Mouse (Mus musculus): ENCODE results near the gene Hmgb3. TPM values are rescaled to one million over a fixed set of nuclear protein-coding genes. Genes with fewer than 3 reads are reported as not detected.
"Not testable (repeated sequence)": the region's sequence is repeated elsewhere in the genome, so short reads cannot be mapped to it uniquely, and the experiment has no call there.

The Hmgb3 gene
- total RNA-seq (2021), result 100 to 1,000 TPM; 225 to 235 TPM
- long read RNA-seq, experiment 1, transcript Hmgb3-201 (5 exons, 1,544 nt), result minor isoform, 5 of 294 reads
- long read RNA-seq, experiment 1, transcript Hmgb3-204 (5 exons, 1,743 nt), result minor isoform, 109 of 294 reads
- long read RNA-seq, experiment 1, transcript Hmgb3-203 (5 exons, 1,728 nt), result minor isoform, 5 of 294 reads
- long read RNA-seq, experiment 1, transcript Hmgb3-202 (5 exons, 1,571 nt), result major isoform, 147 of 294 reads
- long read RNA-seq, experiment 1, partial matches to known transcripts, result 10 of 294 reads
- long read RNA-seq, experiment 1, other reads (novel, unspliced or antisense), result 14 of 294 reads
- long read RNA-seq, experiment 2, transcript Hmgb3-201 (5 exons, 1,544 nt), result minor isoform, 5 of 386 reads
- long read RNA-seq, experiment 2, transcript Hmgb3-202 (5 exons, 1,571 nt), result major isoform, 238 of 386 reads
- long read RNA-seq, experiment 2, transcript Hmgb3-204 (5 exons, 1,743 nt), result minor isoform, 85 of 386 reads
- long read RNA-seq, experiment 2, transcript Hmgb3-206 (4 exons, 847 nt), result minor isoform, 12 of 386 reads
- long read RNA-seq, experiment 2, partial matches to known transcripts, result 2 of 386 reads
- long read RNA-seq, experiment 2, other reads (novel, unspliced or antisense), result 40 of 386 reads

DNA sequence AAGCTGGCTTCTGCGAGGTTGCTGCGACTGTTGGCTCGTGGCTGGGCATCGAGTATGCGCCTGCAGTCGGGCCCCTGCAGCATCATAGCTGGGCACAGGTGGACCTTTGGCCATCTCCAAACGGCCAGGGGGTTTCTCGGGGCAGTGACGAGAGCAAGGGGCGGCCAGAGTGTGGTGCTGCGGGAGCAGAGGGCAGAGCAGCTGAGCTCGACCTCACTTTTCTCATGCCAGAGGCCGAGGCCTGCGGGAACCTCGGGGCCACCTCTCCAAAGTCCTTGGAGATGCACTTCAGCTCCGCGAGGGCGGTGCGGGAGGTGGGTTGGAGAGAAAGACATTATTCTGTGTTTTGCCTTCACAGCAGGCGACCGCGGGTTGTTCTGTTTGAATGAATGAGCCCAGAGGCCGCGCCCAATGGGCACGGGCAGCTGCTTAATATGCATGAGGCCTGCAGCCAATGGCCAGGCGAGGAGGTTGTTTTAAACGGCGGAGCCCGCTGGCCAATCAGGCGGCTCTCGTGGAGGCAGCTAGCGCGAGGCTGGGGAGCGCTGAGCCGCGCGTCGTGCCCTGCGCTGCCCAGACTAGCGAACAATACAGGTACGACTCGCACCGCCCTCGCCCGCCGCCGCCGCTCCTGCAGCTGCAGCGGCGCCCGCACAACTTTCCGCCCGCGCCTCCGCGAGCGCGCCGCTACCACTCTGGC, at the start of gene Hmgb3:
Hmgb3 (plus strand) TSS at position 504 of the 700 bp plus-strand sequence.
- peak; percentile 36 to 54 for DNase-seq (ENCODE audit: low spot score in 2 of 2)

- DNase-seq (ENCODE audit: low spot score in 2 of 2), result not testable (repeated sequence)
These were observed 49.1 kb upstream of the Hmgb3 start for GRCm38 (mm10) chrX:71506591-71506990.

DNA sequence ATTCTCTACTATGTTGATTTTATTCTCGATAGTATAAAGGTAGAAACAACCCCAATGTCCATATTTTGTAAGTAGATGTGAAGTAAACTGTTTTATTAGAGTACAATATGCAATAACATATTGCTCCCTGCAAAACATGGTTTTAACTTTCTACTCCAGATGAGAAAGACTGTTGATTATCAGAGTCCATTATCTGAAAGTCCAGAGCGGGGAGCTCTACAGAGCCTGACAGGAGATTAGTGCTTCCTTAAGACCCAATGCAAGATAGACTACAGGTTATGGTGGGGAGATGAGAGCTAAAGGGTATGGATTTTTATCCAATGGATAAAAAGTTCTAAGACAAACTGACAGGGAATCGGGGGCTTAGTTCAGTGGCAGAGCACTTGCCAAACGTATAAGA, 36.5 kb upstream of the Hmgb3 start:
- no peak for DNase-seq (ENCODE audit: low spot score in 2 of 2)

- DNase-seq (ENCODE audit: low spot score in 2 of 2), result no peak
These were observed 32.8 kb upstream of the Hmgb3 start for GRCm38 (mm10) chrX:71522889-71523288.

DNA sequence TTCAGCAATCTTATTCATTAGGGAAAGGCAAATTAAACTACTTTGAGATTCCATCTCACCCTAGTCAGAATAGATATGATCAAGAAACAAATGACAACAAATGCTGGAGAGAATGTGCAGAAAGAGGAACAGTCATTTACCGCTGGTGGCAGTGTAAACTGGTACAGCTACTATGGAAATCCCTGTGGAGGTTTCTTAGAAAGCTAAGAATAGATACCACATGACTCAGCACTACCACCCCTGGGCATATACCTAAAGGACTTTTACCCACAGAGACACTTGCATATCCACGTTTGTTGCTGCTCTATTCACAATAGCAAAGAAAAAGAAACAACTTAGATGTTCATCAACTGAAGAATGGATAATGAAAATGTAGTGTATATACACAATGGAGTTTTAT, 31.4 kb upstream of the Hmgb3 start:
- no peak for DNase-seq (ENCODE audit: low spot score in 2 of 2)

DNA sequence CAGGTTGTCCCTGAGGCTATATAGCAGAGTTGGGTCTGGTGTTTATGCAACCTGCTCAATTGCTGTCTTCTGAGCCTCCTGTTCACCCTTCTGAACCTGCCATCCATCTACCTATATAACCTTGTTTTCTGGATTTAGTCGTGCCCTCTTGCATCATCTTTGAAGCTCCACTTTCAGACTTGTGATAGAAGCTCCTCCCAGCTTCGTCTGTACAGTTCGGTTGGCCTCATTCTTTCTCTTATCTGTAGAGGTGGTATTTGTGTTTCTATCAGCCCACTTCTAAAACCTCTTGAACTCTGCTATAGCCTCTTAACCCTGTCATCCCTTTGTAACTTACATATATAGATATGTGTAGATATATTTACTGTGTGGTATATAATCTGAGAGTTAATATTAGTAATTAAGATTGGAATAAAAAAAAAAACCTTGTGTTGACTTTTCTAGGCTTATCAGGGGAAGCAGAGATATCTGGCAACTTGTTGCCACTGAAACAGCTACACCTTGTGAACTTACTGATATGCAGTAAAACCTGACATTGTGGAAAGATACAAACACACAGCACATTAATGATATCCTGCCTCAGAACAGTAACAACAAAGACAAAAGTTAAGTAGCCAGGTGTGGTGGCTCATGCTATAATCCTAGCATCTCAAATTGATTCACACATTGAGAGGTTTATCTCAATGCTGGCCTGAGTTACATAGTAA, 30.0 kb upstream of the Hmgb3 start:
- no peak for DNase-seq (ENCODE audit: low spot score in 2 of 2)

DNA sequence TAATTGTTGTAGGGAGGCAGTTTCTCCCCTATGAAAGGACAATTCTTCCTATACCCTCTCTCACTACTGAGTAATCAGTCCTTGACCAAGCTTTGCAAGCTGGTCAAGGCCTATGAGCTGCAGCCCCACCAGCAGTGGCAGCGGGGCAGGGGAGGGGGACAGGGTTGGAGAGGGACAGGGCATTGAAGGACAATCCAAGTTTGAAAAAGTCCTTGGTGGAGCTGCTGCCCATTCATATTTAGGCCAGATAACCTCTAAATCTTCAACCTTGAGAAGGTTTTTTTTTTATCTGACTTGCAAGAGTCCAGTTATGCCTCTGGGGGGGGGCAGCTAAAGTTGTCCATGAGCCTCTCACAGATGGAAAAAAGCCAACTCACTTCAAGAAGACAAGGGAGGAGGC, 28.3 kb upstream of the Hmgb3 start:
- peak in 1 of 2 experiments; percentile 5 for DNase-seq (ENCODE audit: low spot score in 2 of 2)

DNA sequence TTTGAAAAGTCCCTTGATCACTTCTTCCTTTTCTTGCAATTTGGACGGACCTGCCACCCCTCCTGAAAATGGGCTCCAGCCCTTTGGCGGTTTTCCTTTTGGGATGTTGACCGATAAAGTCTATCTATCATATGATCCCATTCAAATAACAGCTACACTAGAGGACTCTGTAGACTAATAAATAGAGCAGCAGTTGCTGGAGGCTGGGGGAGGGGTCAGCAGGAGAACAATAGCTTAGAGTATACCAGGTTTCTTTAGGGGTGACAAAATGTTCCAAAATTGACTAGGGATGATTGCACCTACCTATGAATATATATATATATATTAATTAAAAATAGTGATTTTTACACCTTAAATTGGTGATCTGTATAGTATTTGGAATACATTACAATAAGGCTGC, 27.6 kb upstream of the Hmgb3 start:
- DNase-seq (ENCODE audit: low spot score in 2 of 2), result no peak

DNA sequence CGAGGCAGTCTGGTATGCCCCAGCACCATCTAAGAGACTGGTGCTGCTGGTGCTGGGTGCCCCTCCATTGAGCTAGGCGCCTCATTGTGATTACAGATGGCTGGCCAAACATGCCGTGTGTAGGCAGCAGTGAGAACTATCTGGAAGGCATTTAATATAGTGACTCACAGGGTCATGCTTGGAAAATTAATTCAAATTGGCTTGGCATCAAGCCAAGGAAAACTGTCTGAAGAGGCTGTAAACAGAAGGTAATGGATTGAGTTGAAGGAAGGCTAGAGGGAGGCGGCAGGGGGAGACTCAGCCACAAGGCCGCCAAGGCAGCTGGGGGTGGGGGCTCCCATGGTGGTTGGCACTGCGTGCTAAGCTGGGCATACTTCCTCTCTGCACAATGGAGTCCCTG, 27.1 kb upstream of the Hmgb3 start:
- no peak for DNase-seq (ENCODE audit: low spot score in 2 of 2)

DNA sequence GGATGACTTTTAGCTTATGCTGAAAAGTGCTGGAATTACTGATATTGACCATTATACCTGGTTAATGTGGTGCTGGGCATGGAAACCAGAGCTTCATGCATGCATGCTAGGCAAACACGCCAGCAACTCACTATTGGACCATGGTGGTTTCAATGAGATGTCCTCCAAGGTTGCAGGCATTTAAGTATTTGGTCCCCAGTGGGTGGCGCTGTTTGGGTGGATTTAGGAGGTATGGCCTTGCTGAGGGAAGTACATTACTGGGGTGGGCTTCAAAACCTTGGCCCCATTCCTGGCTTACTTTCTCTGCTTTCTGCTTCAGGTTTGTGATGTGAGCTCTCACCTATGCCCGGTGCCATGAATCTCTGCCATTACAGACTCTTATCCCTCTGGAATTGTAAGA, 23.1 kb upstream of the Hmgb3 start:
- DNase-seq (ENCODE audit: low spot score in 2 of 2), result no peak

DNA sequence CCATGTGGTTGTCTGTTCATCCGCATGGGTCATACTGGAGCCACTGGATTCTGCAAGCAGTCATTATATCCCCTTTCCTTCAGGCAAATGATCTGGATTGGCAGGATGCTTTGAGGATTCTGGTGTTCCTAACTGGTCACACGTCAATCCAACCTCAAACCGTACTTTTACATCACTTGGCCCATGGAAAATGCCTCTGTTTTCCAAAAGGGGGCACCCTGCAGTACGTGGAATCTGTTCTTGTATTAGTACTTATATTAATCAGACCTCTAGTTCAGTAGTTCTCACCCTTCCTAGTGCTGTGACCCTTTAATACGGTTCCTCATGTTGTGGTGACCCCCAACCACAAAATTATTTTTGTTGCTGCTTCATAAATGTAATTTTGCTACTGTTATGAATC, 21.6 kb upstream of the Hmgb3 start:
- no peak for DNase-seq (ENCODE audit: low spot score in 2 of 2)

GRCm38 (mm10) chrX:71537791-71538190, 17.9 kb upstream of the Hmgb3 start:
- no peak for DNase-seq (ENCODE audit: low spot score in 2 of 2)

DNA sequence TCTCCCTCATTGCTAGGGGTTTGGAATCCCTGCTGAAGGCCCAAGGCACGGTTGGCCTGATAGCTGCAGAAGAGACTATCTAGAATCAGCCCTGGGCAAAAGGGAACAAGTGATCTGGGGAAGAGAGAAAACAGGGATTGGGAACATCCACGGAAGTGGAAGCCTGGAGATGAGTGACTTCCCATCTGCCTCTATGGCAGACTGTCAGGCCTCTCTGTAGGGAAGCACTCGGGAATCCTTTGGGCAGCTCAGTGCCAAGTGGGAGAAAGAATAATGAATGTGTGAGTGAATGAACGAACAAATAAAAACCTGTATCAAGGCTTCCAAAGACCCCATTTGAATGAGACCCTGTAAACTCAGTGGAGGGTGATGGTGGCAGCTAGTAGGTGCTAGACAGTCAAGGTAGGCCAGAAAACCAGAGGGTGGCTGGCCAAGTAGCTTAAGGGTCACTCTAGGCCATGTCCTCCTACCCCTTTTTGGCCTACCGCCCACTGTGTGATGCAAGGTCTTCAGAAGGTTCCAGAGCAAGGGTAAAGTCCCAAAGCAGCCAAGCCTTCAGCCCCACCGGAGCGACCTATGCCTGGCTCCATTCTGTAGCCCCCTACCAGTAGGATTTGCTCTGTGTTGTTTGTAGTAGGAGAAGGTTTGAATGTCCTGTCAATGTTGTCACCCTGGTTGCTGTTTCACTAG, 14.8 kb upstream of the Hmgb3 start:
- DNase-seq (ENCODE audit: low spot score in 2 of 2), result peak in 1 of 2 experiments; percentile 7

DNA sequence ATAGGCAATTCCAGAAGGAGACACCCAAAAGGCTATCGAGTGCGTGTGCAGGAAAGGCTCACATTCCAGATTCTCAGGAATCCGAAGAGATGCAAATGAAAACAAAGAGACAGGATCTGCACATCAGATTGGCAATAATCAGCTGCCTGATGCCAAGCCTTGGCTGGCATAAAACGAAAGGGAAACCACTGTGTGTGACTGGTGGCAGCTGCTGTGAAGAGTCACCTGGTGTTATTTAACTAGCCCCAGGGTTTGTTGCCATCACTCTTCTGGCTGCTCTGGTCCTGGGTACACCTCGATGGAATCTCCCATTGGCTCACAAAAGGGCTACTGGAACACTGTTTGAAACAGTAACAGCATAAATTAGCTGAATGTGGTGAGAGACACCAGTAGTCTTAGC, 11.0 kb upstream of the Hmgb3 start:
- DNase-seq (ENCODE audit: low spot score in 2 of 2), result no peak

DNA sequence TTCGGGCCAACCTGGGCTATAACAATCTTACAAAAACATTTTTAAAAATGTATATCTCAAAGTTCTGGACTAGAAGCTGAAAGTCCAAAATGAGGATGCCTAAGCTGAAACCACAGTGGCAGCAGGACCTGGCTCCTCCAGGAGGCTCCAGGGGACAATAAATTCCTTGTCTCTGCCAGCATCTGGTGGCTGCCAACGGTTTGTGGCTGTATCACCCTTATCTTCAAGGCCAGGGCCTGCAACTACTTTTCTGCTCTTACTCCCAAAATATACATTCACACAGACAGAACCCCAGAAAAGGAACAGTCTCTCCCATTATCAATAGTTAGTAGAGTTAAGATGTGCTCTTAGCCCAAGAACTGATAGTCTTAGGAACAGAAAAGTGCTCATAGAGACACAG, 10.6 kb upstream of the Hmgb3 start:
- no peak for DNase-seq (ENCODE audit: low spot score in 2 of 2)

GRCm38 (mm10) chrX:71556115-71556941, 610 bp downstream of the Hmgb3 start:
- DNase-seq (ENCODE audit: low spot score in 2 of 2), result peak in 1 of 2 experiments; percentile 4

DNA sequence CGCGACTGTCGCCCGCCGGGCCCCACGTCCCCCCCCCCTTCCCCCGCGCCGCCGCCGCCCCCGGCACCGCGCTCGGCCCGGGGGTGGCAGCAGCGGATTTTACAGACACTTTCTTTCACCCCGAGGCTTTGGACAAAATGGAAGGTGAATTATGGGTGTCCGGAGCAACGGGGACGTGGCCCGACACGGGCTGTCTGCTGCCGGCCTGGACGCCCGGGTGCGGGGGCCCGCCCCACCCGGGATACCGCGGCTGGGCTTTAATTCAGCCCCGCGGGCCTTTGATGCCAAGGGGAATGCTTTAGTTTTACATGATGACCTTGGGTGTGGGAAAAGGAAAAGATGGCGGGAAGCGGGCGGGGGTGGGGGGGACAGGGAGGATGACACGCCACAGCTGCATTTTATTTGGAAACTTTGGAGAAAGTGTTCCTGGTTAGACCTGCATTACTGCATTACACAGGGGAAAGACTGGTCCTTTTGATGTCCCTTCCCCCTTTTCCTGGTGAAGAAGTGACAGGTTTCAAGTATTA, 1.3 kb downstream of the Hmgb3 start:
- DNase-seq (ENCODE audit: low spot score in 2 of 2), result no peak

GRCm38 (mm10) chrX:71559336-71559735, 3.6 kb downstream of the Hmgb3 start:
- DNase-seq (ENCODE audit: low spot score in 2 of 2), result no peak

- no peak for DNase-seq (ENCODE audit: low spot score in 2 of 2)
These were observed 5.1 kb downstream of the Hmgb3 start for GRCm38 (mm10) chrX:71560796-71561195.

Measured in adrenal gland, postnatal 4 days (tissue).